Mouse (Mus musculus): ENCODE results near the gene Lrrc3. TPM values are rescaled to one million over a fixed set of nuclear protein-coding genes. Genes with fewer than 3 reads are reported as not detected.

Gene Lrrc3
- polyA plus RNA-seq (2014; fragmentation: Illumina TruSeq; extraction: RNeasy Lipid Tissue Mini Kit (QIAGEN cat#74804)): 0.71 TPM

GRCm38 (mm10) chr10:77902211-77902893, at the start of gene Lrrc3:
TSS of gene Lrrc3 (minus strand) at chr10:77902536.

DNA sequence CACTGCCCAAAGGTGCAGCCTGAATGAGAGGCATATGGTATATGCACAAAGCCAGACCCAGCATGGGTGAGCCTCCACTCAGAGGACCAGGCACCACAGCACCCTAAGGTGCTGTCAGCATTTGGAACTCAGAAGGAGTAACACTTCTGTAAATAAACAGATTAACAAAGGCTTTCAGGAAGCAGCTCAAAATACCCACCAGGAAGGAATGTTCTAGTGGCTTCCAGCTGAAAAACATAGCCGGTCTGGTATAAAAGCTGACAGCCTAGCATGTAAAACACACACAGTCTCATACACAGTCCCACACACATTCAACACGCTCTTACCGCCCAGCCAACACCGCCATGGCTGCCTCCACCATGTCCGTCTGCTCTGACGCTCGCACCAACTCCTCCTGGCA, 40.7 kb downstream of the Lrrc3 start, which contains the start of gene Gm3285:
Gene Gm3285 (plus strand): TSS at position 301 of the 400 bp plus-strand sequence.

DNA sequence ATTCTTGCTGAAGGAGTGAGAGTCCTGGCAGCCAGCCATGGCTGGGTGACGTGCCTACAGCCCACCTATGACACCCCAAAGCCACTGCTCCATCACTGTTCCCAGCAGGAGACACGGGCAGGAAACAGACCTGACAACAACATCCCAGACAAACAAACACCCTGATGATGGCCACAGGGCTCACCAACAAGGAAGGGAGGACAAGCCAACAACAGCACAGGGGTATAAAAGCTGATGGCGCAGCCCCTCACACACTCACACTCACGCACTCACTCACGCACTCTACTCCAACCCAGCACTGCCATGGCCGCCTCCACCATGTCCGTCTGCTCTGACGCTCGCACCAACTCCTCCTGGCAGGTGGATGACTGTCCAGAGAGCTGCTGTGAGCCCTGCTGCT, 49.8 kb downstream of the Lrrc3 start, which contains the start of gene Gm10318:
Gene Gm10318 (plus strand): TSS at position 301 of the 400 bp plus-strand sequence.

Other genes starting within 250 kb of the Lrrc3 start
- not detected for gene Tspear, start 216.0 kb downstream of the Lrrc3 start, polyA plus RNA-seq (2014; fragmentation: Illumina TruSeq; extraction: RNeasy Lipid Tissue Mini Kit (QIAGEN cat#74804))
- not detected for gene Gm19402, start 211.8 kb downstream of the Lrrc3 start, polyA plus RNA-seq (2014; fragmentation: Illumina TruSeq; extraction: RNeasy Lipid Tissue Mini Kit (QIAGEN cat#74804))
- not detected for gene Gm9508, start 205.3 kb downstream of the Lrrc3 start, polyA plus RNA-seq (2014; fragmentation: Illumina TruSeq; extraction: RNeasy Lipid Tissue Mini Kit (QIAGEN cat#74804))
- gene Gm10272, start 195.9 kb downstream of the Lrrc3 start, polyA plus RNA-seq (2014; fragmentation: Illumina TruSeq; extraction: RNeasy Lipid Tissue Mini Kit (QIAGEN cat#74804)): not detected
- gene Gm10024, start 191.1 kb downstream of the Lrrc3 start, polyA plus RNA-seq (2014; fragmentation: Illumina TruSeq; extraction: RNeasy Lipid Tissue Mini Kit (QIAGEN cat#74804)): not detected
- gene Gm10142, start 186.7 kb downstream of the Lrrc3 start, polyA plus RNA-seq (2014; fragmentation: Illumina TruSeq; extraction: RNeasy Lipid Tissue Mini Kit (QIAGEN cat#74804)): not detected
- gene Krtap12-1, start 181.9 kb downstream of the Lrrc3 start, polyA plus RNA-seq (2014; fragmentation: Illumina TruSeq; extraction: RNeasy Lipid Tissue Mini Kit (QIAGEN cat#74804)): not detected
- gene Gm10100, start 176.1 kb downstream of the Lrrc3 start, polyA plus RNA-seq (2014; fragmentation: Illumina TruSeq; extraction: RNeasy Lipid Tissue Mini Kit (QIAGEN cat#74804)): not detected
- gene Gm18596, start 159.9 kb downstream of the Lrrc3 start, polyA plus RNA-seq (2014; fragmentation: Illumina TruSeq; extraction: RNeasy Lipid Tissue Mini Kit (QIAGEN cat#74804)): not detected
- gene Gm9736, start 151.2 kb downstream of the Lrrc3 start, polyA plus RNA-seq (2014; fragmentation: Illumina TruSeq; extraction: RNeasy Lipid Tissue Mini Kit (QIAGEN cat#74804)): not detected
- not detected for gene Gm3233, start 142.9 kb downstream of the Lrrc3 start, polyA plus RNA-seq (2014; fragmentation: Illumina TruSeq; extraction: RNeasy Lipid Tissue Mini Kit (QIAGEN cat#74804))
- not detected for gene Gm3238, start 131.2 kb downstream of the Lrrc3 start, polyA plus RNA-seq (2014; fragmentation: Illumina TruSeq; extraction: RNeasy Lipid Tissue Mini Kit (QIAGEN cat#74804))
- not detected for gene Gm7138, start 125.6 kb downstream of the Lrrc3 start, polyA plus RNA-seq (2014; fragmentation: Illumina TruSeq; extraction: RNeasy Lipid Tissue Mini Kit (QIAGEN cat#74804))
- gene Gm3250, start 120.0 kb downstream of the Lrrc3 start, polyA plus RNA-seq (2014; fragmentation: Illumina TruSeq; extraction: RNeasy Lipid Tissue Mini Kit (QIAGEN cat#74804)): not detected
- not detected for gene Gm7137, start 114.3 kb downstream of the Lrrc3 start, polyA plus RNA-seq (2014; fragmentation: Illumina TruSeq; extraction: RNeasy Lipid Tissue Mini Kit (QIAGEN cat#74804))
- not detected for gene Gm9639, start 107.5 kb downstream of the Lrrc3 start, polyA plus RNA-seq (2014; fragmentation: Illumina TruSeq; extraction: RNeasy Lipid Tissue Mini Kit (QIAGEN cat#74804))
- gene Gm19668, start 103.4 kb downstream of the Lrrc3 start, polyA plus RNA-seq (2014; fragmentation: Illumina TruSeq; extraction: RNeasy Lipid Tissue Mini Kit (QIAGEN cat#74804)): not detected
- not detected for gene Gm9507, start 90.7 kb downstream of the Lrrc3 start, polyA plus RNA-seq (2014; fragmentation: Illumina TruSeq; extraction: RNeasy Lipid Tissue Mini Kit (QIAGEN cat#74804))
- gene Gm2696, start 87.9 kb downstream of the Lrrc3 start, polyA plus RNA-seq (2014; fragmentation: Illumina TruSeq; extraction: RNeasy Lipid Tissue Mini Kit (QIAGEN cat#74804)): not detected
- not detected for gene Krtap10-4, start 75.4 kb downstream of the Lrrc3 start, polyA plus RNA-seq (2014; fragmentation: Illumina TruSeq; extraction: RNeasy Lipid Tissue Mini Kit (QIAGEN cat#74804))
- not detected for gene Krtap10-10, start 66.6 kb downstream of the Lrrc3 start, polyA plus RNA-seq (2014; fragmentation: Illumina TruSeq; extraction: RNeasy Lipid Tissue Mini Kit (QIAGEN cat#74804))
- not detected for gene Gm36176, start 55.7 kb downstream of the Lrrc3 start, polyA plus RNA-seq (2014; fragmentation: Illumina TruSeq; extraction: RNeasy Lipid Tissue Mini Kit (QIAGEN cat#74804))
- not detected for gene Gm10318, start 49.7 kb downstream of the Lrrc3 start, polyA plus RNA-seq (2014; fragmentation: Illumina TruSeq; extraction: RNeasy Lipid Tissue Mini Kit (QIAGEN cat#74804))
- not detected for gene Gm3285, start 40.6 kb downstream of the Lrrc3 start, polyA plus RNA-seq (2014; fragmentation: Illumina TruSeq; extraction: RNeasy Lipid Tissue Mini Kit (QIAGEN cat#74804))
- not detected for gene Trpm2, start 68.0 kb upstream of the Lrrc3 start, polyA plus RNA-seq (2014; fragmentation: Illumina TruSeq; extraction: RNeasy Lipid Tissue Mini Kit (QIAGEN cat#74804))
- gene 1810043G02Rik, start 76.0 kb upstream of the Lrrc3 start, polyA plus RNA-seq (2014; fragmentation: Illumina TruSeq; extraction: RNeasy Lipid Tissue Mini Kit (QIAGEN cat#74804)): 1.4 TPM
- 1.7 TPM for gene Pfkl, start 107.5 kb upstream of the Lrrc3 start, polyA plus RNA-seq (2014; fragmentation: Illumina TruSeq; extraction: RNeasy Lipid Tissue Mini Kit (QIAGEN cat#74804))
- gene Dnmt3l, start 139.4 kb upstream of the Lrrc3 start, polyA plus RNA-seq (2014; fragmentation: Illumina TruSeq; extraction: RNeasy Lipid Tissue Mini Kit (QIAGEN cat#74804)): 0.91 TPM
- gene Aire, start 141.1 kb upstream of the Lrrc3 start, polyA plus RNA-seq (2014; fragmentation: Illumina TruSeq; extraction: RNeasy Lipid Tissue Mini Kit (QIAGEN cat#74804)): not detected
- 14.3 TPM for gene Icosl, start 166.8 kb upstream of the Lrrc3 start, polyA plus RNA-seq (2014; fragmentation: Illumina TruSeq; extraction: RNeasy Lipid Tissue Mini Kit (QIAGEN cat#74804))